Comparison of ENCODE assay signal across 18 mouse cellular contexts in genomic region chr12:4694534-4694933, GRCm38 (mm10). TPM values are rescaled to one million over a fixed set of nuclear protein-coding genes. Genes with fewer than 3 reads are reported as not detected.
DNase-seq lines count a peak whose midpoint lies in the region; TF ChIP-seq lines count a peak whose summit lies in the region.
"Had no signal": no experiment of that assay in that cellular context is flagged by ENCODE, and none has a peak within 500 bp of the region (broad histone marks: within the 10 kb centered on the region; RNA-seq: fewer than 3 reads in every experiment).

No protein-coding gene starts in this region.

- H3K27ac ChIP-seq in heart, adult 2 months: no peak overlapping the region
- H3K27ac ChIP-seq in heart, embryonic 10.5 days: no peak overlapping the region

- DNase-seq in heart, adult 11 months: peak; percentile 57
- DNase-seq in heart, adult 2 months: no peak
- DNase-seq in heart, embryonic 10.5 days (ENCODE audit: low spot score): peak; percentile 55
- DNase-seq in heart, postnatal 36 days: no peak
- DNase-seq: adrenal gland, adult 2 months; adrenal gland, adult 8-10 months; adrenal gland, postnatal 10 days; adrenal gland, postnatal 14 days; adrenal gland, postnatal 25 days; adrenal gland, postnatal 36 days; B cell, adult 2 months; cerebellum, adult 11 months; cerebellum, adult 11-12 months; cerebellum, adult 18-20 months had no signal

- no peak overlapping the region for H3K4me3 ChIP-seq in heart, adult 2 months
- H3K4me3 ChIP-seq in heart, embryonic 10.5 days: no peak overlapping the region

- no peaks in the 10 kb centered on the region for H3K9me3 ChIP-seq in heart, embryonic 10.5 days
- H3K9me3 ChIP-seq: G1E had no signal

- H3K4me1 ChIP-seq in heart, adult 2 months (ENCODE audit: control insufficient read depth, insufficient read depth, low read length): no peaks in the 10 kb centered on the region
- H3K4me1 ChIP-seq in heart, embryonic 10.5 days: peaks cover 5% of the 10 kb centered on the region

- no peak overlapping the region for H3K9ac ChIP-seq in heart, adult 2 months (ENCODE audit: low read depth, low read length)

- 100% methylated on average over 1 of the region's 1 CpGs for WGBS in heart, adult 2 months
- 86% methylated on average over 1 of the region's 1 CpGs for WGBS in heart, embryonic 10.5 days

- TF ChIP-seq POLR2A in heart, adult 2 months (IDR thresholded peaks at IDR 0.05; ENCODE audit: insufficient read depth, low read depth, low read length): no peak

- H3K27me3 ChIP-seq in heart, adult 2 months (ENCODE audit: control insufficient read depth, insufficient read depth, low read length): no peaks in the 10 kb centered on the region
- H3K27me3 ChIP-seq in heart, embryonic 10.5 days (ENCODE audit: insufficient read depth, poor library complexity, severe bottlenecking): no peaks in the 10 kb centered on the region
- H3K27me3 ChIP-seq: CH12.LX, Patski had no signal

- no peak for TF ChIP-seq EP300 in heart, adult 2 months (IDR thresholded peaks at IDR 0.05; ENCODE audit: insufficient read depth, low read depth, low read length)

- no peak for TF ChIP-seq CTCF in heart, adult 2 months (IDR thresholded peaks at IDR 0.05)

- H3K79me2 ChIP-seq in heart, adult 2 months (replicated peaks; ENCODE audit: control insufficient read depth, insufficient read depth, low read length): no peaks in the 10 kb centered on the region

- intact Hi-C loops in heart, adult 2 months (cut with DNase I): no loop called here
- intact Hi-C loops in heart, postnatal 36 days (cut with DNase I): no loop called here

- H3K36me3 ChIP-seq in heart, adult 2 months (ENCODE audit: control insufficient read depth, insufficient read depth, low read length): no peaks in the 10 kb centered on the region
- peaks cover 22% of the 10 kb centered on the region for H3K36me3 ChIP-seq in heart, embryonic 10.5 days

RNA-seq across cellular contexts. Expression of gene Fam228a, which starts 43.7 kb away (rescaled TPM):
- total RNA-seq in heart, adult 2 months (2021): not detected
- 0.06 and 0.18 TPM in 2 replicates for polyA plus RNA-seq in heart, adult 2 months (2012; rRNA removed)
- 0.31 and 0.35 TPM in 2 replicates for polyA plus RNA-seq in heart, embryonic 10.5 days (2016; fragmentation: Nextera tagmentation; extraction: Ambion mirVana)
- not detected for total RNA-seq in heart, postnatal 36 days (2021)
- total RNA-seq: CH12.LX had no signal
- polyA plus RNA-seq: activated CD4-positive, CD25-positive, alpha-beta regulatory T cell, adult 4 months; adrenal gland, adult 2 months; G1E had no signal

Comparison
In these comparisons a context has a peak if more than half of its experiments do, and no peak if none do; other contexts are left out.
1. DNase-seq: peak in heart, adult 11 months (single experiment) and heart, embryonic 10.5 days (single experiment); none in heart, adult 2 months (0 of 2) and heart, postnatal 36 days (0 of 2).